Mouse (Mus musculus) heart, adult 2 months (tissue): ENCODE measurements around the gene Eif1b.

ENCODE experiments used
- CTCF ChIP-seq: fragments of 200-600 bp; IDR thresholded peaks from 2 replicates; pipeline ENCODE4 v1.8.1; 2022; ENCODE audit warnings: antibody characterized with exemption, mild to moderate bottlenecking, moderate library complexity
- POLR2A ChIP-seq: fragments of 200-500 bp; IDR thresholded peaks from 2 replicates; pipeline ENCODE4 v1.6.1; 2011; ENCODE audit warnings: mild to moderate bottlenecking, low read depth, low read length, control low read depth; ENCODE audit not compliant: insufficient read depth

- peak; percentile 78 for TF ChIP-seq CTCF
- no peak for TF ChIP-seq POLR2A
Measured at GRCm38 (mm10) chr9:120511781-120512180, 19.7 kb downstream of the Eif1b start.
